Mouse (Mus musculus) T-helper 1 cell (primary cell): ENCODE data around the gene Npas4.
"Not testable (repeated sequence)": the region's sequence is repeated elsewhere in the genome, so short reads cannot be mapped to it uniquely, and the experiment has no call there.

Experiments
- in situ Hi-C: fragments of 300-600 bp; cut with MboI, MseI; formaldehyde crosslinking; loops from one replicate; pipeline ENCODE4 v1.15.1; 2025; ENCODE audit warnings: high pct_unique_total_duplicates

Gene Npas4

DNA sequence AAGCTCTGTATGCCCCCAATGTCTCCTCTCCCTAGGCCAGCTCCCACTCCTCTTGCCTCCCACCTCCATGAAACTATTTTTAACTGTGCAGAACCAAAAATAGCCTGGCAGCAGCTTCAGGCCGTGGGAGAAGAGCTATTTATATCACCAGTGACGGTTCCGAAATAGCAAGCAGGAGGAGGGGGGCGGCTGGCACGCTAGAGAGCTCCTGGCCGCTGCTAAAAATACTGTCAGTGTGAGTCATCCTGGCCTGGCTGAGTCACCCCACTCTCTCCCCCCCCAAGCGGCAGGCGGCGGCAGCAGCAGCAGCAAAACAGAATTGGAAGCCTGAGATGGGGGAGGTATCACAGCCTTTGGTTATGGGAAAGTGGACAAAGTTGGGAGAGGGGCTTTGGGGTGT is 2.8 kb upstream of the Npas4 start:
- in situ Hi-C loops, result no loop called here

DNA sequence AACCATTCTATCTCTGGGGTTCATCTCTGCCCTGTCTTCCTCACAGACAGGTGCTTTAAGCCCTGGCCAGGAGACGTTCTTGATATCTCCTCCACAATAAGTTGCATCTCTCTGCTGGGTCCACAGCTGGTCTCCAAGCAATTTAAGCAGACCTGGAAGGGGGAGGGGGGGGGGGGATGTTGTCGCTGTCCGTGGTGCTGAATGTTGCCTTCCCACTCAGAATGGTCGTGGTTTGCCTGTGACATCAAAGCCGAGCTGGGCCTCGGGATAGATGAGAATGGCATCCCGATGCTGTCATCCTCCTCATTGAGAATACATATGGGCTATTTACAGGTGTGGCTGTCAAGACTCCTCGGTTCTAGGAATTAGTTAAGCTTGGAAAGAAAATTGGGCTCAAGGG is 2.3 kb upstream of the Npas4 start:
- in situ Hi-C loops, result no loop called here

DNA sequence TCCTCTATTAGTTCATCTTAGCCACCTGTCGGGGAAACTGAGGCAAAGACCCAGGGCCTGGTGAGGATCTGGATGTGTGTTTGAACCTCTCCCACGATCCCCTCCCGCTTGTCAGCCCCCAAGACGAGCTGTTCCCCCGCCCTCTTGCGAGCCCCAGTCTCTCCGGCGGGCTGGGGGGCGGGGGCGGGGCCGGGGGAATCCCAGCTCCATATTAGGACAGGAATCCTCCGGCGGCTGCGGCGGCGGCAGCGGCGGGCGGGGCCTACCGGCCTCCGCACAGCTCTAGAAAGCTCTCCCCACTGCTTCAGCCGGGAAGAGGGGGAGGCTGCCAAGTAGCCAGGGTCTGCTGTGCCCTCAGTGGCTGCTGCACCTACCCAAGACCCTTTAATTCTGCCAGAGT is 600 bp upstream of the Npas4 start:
- in situ Hi-C loops, result no loop called here

DNA sequence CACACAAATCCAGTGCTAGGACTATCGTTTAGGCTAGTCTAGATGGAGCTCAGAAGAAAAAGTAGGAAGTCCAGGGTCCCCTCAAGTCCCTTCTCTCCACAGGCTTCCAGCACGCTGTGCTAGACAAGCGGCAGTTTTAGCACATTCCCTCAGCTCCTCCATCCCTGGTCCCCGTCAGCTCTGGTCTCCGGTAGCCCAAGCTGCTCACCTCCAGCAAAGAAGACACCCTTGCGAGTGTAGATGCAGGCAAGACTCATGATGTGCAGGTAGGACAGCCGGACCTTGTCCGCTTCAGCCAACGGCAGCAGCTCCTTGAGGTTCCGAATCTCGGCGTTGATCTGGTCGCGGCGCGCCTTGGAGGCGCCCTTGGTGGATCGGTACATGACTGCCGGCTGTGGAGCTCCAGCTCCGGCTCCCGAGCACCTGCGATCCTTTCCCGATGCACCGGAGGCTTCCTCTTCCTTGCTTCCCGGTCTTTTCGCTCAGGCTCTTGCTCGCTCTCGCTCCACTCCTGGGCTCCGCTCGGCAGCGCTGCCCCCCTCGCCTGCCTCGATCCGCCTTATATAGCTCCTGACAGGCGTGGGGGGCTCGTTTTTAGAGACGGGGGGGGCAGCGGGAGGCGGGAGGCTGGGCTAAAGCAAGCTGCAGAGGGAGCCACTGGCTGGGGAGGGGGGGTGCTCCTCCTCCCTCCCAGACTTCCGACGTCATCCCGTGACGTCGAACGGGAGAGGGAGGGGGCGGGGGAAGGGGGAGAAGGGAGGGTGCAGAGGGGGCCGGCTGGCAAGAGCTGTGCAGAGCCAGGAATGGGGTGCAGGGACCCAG is 471 bp downstream of the Npas4 start:
- in situ Hi-C loops, result no loop called here

DNA sequence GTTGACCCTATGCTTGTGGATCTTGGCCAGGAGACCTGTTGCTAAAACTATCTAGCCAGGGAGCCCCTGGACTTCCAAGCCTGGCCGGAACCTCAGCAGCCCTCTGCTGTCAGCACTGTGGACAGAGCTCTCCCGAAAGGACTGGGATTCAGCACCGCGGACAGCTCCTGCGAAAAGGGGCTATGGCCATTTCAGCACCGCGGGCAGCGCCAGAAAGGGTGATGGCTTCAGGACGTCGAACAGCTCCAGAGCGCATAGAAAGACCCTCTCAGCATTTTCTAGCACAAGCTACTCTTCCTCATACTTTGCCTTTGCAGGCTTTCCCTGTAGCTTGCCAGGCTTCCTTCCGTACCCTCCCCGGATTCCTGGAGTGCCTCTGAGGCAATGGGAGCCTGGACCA is 1.1 kb downstream of the Npas4 start:
- in situ Hi-C loops, result no loop called here

DNA sequence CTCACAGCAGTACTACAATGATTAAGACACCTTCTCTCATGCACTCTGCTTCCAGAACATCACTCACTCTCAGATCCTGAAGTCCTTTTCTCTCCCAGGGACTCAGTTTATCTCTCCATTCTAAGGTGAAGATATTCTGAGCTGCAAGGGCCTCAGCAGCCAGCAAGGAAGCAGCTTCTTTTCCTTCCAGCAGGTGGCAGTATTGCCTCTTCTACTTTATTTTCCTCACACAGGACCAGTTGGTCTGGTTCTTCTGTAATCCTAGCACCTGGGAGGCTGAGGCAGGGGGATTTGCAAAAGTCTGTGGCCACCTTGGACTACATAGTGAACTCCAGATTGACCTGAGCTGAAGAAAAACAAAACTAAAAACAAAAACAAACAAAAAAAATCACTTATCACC is 8.3 kb downstream of the Npas4 start:
- in situ Hi-C loops, result no loop called here

DNA sequence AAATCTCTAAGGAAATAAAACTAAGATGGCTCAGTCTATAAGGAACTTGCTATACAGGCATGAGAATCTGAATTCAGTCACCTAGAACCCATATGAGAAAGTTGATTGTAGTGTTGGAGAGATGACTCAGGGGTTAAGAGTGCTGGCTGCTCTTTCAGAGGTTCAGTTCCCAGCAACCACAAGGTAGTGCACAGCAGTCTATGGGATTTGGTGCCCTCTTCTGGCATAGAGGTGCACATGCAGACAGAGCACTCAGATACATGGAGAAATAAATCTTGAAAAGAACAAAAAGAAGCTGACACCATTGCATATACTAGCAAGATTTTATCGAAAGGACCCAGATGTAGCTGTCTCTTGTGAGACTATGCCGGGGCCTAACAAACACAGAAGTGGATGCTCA is 21.9 kb downstream of the Npas4 start:
- in situ Hi-C loops, result no loop called here

DNA sequence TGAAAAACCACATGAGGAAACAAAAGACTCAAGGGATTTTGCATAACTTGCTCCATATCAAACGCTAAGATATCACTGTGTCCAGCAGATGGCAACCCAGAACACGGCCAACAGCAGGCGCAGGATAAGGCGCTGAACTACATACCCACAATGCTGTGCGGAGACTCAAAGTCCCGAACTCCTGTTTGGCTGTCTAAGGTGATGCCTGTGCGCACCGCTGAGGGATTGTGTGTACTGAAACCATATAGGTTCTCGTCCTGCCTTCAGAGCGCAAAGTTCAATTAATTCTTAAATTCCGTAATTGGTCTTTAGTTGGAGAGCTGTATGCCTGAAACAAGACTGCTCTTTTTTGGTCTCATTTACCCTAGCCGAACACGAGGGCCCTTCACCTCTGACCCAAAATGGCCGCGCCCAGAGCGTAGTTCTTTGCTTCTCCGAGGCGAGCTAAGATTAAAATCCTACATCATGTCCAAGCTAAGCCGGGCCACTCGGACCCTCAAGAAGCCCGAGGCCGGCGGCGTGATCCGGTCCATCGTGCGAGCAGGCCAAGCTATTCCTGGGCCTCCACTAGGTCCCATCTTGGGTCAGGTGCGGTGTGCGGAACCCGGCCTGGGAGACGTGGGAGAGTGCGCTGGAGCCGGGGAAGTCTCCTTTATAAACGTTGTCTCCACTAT is 28.1 kb downstream of the Npas4 start, which contains the start of gene Mrpl11:
Gene Mrpl11 (plus strand): TSS at position 220 of the 674 bp plus-strand sequence.
- in situ Hi-C loops, result no loop called here

DNA sequence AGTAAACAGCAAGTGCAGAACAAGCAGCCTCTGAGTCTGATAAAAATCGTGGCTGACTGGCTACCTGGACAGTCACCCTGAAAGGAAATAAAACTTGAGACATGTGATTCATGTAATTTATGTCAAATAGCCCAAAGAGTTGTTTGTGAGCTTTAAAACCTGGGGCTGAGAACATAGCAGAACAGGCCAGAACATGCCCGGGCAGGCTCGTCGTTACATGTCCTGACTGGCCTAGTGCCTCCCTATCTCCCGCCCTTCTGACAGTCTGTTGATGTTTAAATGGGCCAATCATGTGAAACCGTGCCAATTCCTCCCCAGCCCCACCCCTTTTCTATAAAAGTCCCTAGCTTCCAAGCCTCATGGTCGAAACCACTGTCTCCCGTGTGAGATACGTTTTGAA is 41.5 kb downstream of the Npas4 start:
- in situ Hi-C loops, result not testable (repeated sequence)

DNA sequence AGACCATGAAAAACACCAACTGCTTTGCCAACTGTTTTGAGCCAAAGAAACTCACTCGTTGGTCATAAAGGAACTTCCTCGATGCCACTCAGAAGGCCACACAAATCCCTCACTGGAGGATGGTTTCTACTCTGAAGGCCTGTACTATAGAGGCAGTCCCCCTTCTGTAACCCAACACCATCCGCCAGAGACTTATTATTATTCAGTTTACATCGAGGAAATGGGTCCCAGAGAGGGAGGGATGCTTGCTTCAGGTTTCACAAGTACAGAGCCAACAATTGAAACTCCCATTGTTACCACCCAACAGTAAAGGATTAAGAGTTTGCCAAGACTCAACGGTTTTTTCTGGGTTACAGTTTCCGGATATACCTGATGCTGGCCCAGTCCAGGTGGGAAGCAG is 44.6 kb downstream of the Npas4 start:
- in situ Hi-C loops, result no loop called here

DNA sequence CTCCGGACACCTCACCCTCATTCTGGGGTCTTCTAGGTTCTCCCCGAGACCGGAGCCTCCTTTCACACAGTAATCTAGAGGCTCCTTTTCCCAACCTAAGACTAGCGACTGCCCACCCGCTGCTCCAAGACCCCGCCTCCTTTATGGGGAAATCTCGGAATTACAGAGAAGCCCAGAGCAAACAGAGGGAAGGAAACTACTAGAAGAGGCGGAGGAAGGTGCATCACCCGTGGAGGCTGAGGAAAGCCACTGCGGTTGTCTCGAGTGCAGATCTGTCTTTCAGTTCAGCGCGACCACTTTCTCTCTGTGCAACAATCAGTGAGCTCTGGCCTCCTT is 46.9 kb downstream of the Npas4 start:
- in situ Hi-C loops, result no loop called here

DNA sequence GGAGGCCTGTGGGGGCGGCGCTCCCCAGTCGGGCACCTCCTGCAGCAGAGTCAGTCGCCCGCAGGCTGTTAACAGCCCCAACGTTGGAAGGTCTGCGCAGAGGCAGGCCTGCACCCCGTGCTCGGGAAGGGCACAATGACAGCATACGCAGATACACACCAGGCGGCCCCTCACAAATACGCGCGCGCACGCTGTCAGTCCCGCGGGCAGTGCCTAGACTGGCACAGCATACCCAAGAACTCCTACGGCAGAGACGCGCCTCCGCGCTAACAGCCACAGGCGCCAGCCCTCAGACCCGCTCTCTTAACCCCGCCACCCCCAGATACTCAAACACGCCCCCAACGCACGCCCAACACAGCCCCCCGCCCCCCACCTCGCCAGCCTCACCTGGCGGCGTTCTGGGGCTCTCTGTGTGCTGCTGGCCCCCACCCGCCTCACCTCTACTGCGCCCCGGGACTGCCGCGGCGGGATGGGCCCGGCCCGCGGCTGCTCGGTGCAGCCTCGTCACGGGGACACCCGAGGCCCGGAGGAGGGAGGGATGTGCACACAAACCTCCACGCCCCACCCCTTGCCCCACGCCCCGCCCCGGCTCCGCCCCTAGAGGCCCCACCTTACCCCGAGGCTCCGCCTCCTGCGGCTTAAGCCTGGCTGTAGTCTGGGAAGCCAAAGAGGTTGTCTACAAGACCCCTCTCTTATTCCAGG is 47.4 kb downstream of the Npas4 start, which contains the start of gene Peli3:
Gene Peli3 (minus strand): TSS at position 577 of the 702 bp plus-strand sequence.
- in situ Hi-C loops, result no loop called here

DNA sequence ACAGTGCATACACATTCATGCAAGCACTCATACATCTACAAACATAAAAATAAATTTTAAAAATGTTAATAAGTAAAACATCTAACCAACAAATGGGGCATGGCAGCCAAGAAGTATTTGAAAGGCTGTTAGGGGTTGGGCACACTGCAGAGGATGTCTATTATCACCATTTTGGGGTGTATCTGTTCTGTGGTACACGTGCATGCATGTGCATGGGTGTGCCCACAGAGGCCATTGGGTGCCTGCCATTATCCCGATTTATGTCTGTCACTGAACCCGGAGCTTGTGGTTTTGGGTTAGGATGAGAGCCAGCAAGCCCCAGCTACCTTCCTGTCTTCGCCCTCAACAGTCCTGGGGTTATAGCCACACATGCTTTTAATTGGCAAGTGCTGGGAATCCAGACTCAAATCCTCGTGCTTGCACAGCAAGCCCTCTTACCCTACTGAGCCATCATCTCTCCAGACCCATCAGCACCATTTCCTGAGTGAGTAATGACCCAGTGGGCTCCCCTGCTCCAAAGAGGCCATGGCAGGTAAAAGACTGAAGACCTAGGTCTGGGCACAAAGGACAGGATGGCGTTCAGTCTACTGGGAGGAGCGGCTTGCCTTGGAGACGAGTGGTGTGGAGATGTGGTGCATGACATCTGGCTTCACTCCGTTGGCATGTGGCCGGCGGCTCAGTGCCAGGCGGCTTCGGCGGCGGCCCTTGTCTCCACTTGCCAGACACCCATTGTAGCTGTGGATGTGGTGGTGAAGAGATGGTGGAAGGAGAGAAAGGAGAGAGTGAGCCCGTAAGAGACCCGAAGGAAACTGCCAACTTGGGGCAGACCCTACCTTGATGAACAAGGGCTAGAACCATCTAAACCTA is 52.4 kb downstream of the Npas4 start:
- in situ Hi-C loops, result loop anchor here (10.0 kb wide), 1 partner anchor 687 kb away; no protein-coding TSS in a partner anchor

DNA sequence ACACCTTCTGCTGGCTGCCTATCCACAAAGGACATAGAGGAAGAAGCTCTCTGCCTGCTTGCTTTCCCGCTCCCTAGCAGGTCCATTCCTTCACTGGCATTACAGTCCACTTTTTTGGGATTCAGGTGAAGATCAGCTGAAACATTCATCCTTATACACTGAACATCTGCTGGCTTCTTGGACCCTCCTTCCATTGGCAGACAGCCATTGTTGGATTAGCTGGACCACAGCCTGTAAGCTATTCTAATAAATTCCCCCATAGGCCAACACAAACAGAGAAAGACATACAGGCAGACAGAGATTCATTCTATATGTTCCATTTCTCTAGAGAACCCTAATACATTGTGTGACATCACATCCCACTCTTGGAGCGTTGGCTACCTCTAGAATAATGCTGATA is 53.2 kb downstream of the Npas4 start:
- in situ Hi-C loops, result loop anchor here (10.0 kb wide), 1 partner anchor 688 kb away; no protein-coding TSS in a partner anchor
